Mouse (Mus musculus): ENCODE measurements around the gene Mcm10. TPM values are rescaled to one million over a fixed set of nuclear protein-coding genes. Genes with fewer than 3 reads are reported as not detected.
A peak's percentile ranks its signal among the peaks of the same experiment; 100 is the strongest.

Gene Mcm10
- polyA plus RNA-seq, 1 experiment from 2014 or later: 1.8 TPM

- 85% methylated on average over 11 of the region's 11 CpGs for WGBS
- H3K9me3 ChIP-seq (ENCODE audit: control insufficient read depth, low read length): no peaks in the 10 kb centered on the region
- no peaks in the 10 kb centered on the region for H3K27me3 ChIP-seq (ENCODE audit: control insufficient read depth, insufficient read depth, low read length)
- no peak for ATAC-seq (ENCODE audit: low read depth)
- no peak overlapping the region for H3K27ac ChIP-seq (ENCODE audit: low read depth, low read length)
- H3K4me2 ChIP-seq (ENCODE audit: low read depth, low read length): no peak overlapping the region
- H3K36me3 ChIP-seq (ENCODE audit: control insufficient read depth, insufficient read depth, low read length): no peaks in the 10 kb centered on the region
- no peak overlapping the region for H3K9ac ChIP-seq (replicated peaks; ENCODE audit: low read depth, low read length)
- peaks cover 4% of the 10 kb centered on the region; the same call in 1 of the 2 replicates for H3K4me1 ChIP-seq (ENCODE audit: control insufficient read depth, insufficient read depth, low read length)
- H3K4me3 ChIP-seq (ENCODE audit: low read depth, low read length): no peak overlapping the region
These were observed 30.3 kb upstream of the Mcm10 start for GRCm38 (mm10) chr2:5042616-5043475.

GRCm38 (mm10) chr2:5041854-5042253 is 29.3 kb upstream of the Mcm10 start:
- no peak overlapping the region for H3K4me2 ChIP-seq (ENCODE audit: low read depth, low read length)
- no peak for ATAC-seq (ENCODE audit: low read depth)
- H3K9me3 ChIP-seq (ENCODE audit: control insufficient read depth, low read length): no peaks in the 10 kb centered on the region
- H3K27ac ChIP-seq (ENCODE audit: low read depth, low read length): no peak overlapping the region
- peaks cover 4% of the 10 kb centered on the region; the same call in 1 of the 2 replicates for H3K4me1 ChIP-seq (ENCODE audit: control insufficient read depth, insufficient read depth, low read length)
- 89% methylated on average over 5 of the region's 5 CpGs for WGBS
- H3K36me3 ChIP-seq (ENCODE audit: control insufficient read depth, insufficient read depth, low read length): no peaks in the 10 kb centered on the region
- H3K27me3 ChIP-seq (ENCODE audit: control insufficient read depth, insufficient read depth, low read length): no peaks in the 10 kb centered on the region
- no peak overlapping the region for H3K9ac ChIP-seq (replicated peaks; ENCODE audit: low read depth, low read length)
- H3K4me3 ChIP-seq (ENCODE audit: low read depth, low read length): no peak overlapping the region

GRCm38 (mm10) chr2:5040281-5041161 is 27.9 kb upstream of the Mcm10 start:
- Histone ChIP-seq H3K9me3 (ENCODE audit: control insufficient read depth, low read length) (no peaks in the 10 kb centered on the region), H3K27me3 (ENCODE audit: control insufficient read depth, insufficient read depth, low read length) (no peaks in the 10 kb centered on the region), H3K4me2 (ENCODE audit: low read depth, low read length) (no peak overlapping the region), H3K9ac (replicated peaks; ENCODE audit: low read depth, low read length) (no peak overlapping the region), H3K36me3 (ENCODE audit: control insufficient read depth, insufficient read depth, low read length) (no peaks in the 10 kb centered on the region), H3K4me3 (ENCODE audit: low read depth, low read length) (no peak overlapping the region), H3K27ac (ENCODE audit: low read depth, low read length) (no peak overlapping the region), H3K4me1 (ENCODE audit: control insufficient read depth, insufficient read depth, low read length) (peaks cover 4% of the 10 kb centered on the region; the same call in 1 of the 2 replicates)
- no peak for ATAC-seq (ENCODE audit: low read depth)
- WGBS: 89% methylated on average over 12 of the region's 12 CpGs

GRCm38 (mm10) chr2:5039350-5040170 is 27.0 kb upstream of the Mcm10 start:
- Histone ChIP-seq H3K4me2 (ENCODE audit: low read depth, low read length) (no peak overlapping the region), H3K36me3 (ENCODE audit: control insufficient read depth, insufficient read depth, low read length) (no peaks in the 10 kb centered on the region), H3K9me3 (ENCODE audit: control insufficient read depth, low read length) (no peaks in the 10 kb centered on the region), H3K4me3 (ENCODE audit: low read depth, low read length) (no peak overlapping the region), H3K27ac (ENCODE audit: low read depth, low read length) (no peak overlapping the region), H3K4me1 (ENCODE audit: control insufficient read depth, insufficient read depth, low read length) (no peaks in the 10 kb centered on the region), H3K9ac (replicated peaks; ENCODE audit: low read depth, low read length) (no peak overlapping the region), H3K27me3 (ENCODE audit: control insufficient read depth, insufficient read depth, low read length) (no peaks in the 10 kb centered on the region)
- ATAC-seq (ENCODE audit: low read depth): no peak
- 86% methylated on average over 13 of the region's 13 CpGs for WGBS

- H3K4me1 ChIP-seq (ENCODE audit: control insufficient read depth, insufficient read depth, low read length): no peaks in the 10 kb centered on the region
- peak; percentile 65; the same call in 1 of the 2 replicates for ATAC-seq (ENCODE audit: low read depth)
- H3K36me3 ChIP-seq (ENCODE audit: control insufficient read depth, insufficient read depth, low read length): no peaks in the 10 kb centered on the region
- no peak overlapping the region for H3K9ac ChIP-seq (replicated peaks; ENCODE audit: low read depth, low read length)
- H3K27ac ChIP-seq (ENCODE audit: low read depth, low read length): no peak overlapping the region
- WGBS: 25% methylated on average over 5 of the region's 5 CpGs
- no peaks in the 10 kb centered on the region for H3K9me3 ChIP-seq (ENCODE audit: control insufficient read depth, low read length)
- no peak overlapping the region for H3K4me2 ChIP-seq (ENCODE audit: low read depth, low read length)
- no peak overlapping the region for H3K4me3 ChIP-seq (ENCODE audit: low read depth, low read length)
- no peaks in the 10 kb centered on the region for H3K27me3 ChIP-seq (ENCODE audit: control insufficient read depth, insufficient read depth, low read length)
These were observed 25.7 kb upstream of the Mcm10 start for GRCm38 (mm10) chr2:5038320-5038719.

- Histone ChIP-seq H3K4me3 (ENCODE audit: low read depth, low read length) (no peak overlapping the region), H3K9me3 (ENCODE audit: control insufficient read depth, low read length) (no peaks in the 10 kb centered on the region), H3K4me1 (ENCODE audit: control insufficient read depth, insufficient read depth, low read length) (no peaks in the 10 kb centered on the region), H3K4me2 (ENCODE audit: low read depth, low read length) (no peak overlapping the region), H3K36me3 (ENCODE audit: control insufficient read depth, insufficient read depth, low read length) (no peaks in the 10 kb centered on the region), H3K27me3 (ENCODE audit: control insufficient read depth, insufficient read depth, low read length) (no peaks in the 10 kb centered on the region), H3K9ac (replicated peaks; ENCODE audit: low read depth, low read length) (no peak overlapping the region), H3K27ac (ENCODE audit: low read depth, low read length) (no peak overlapping the region)
- WGBS: 17% methylated on average over 3 of the region's 3 CpGs
- ATAC-seq (ENCODE audit: low read depth): no peak
These were observed 24.8 kb upstream of the Mcm10 start for GRCm38 (mm10) chr2:5037390-5037789.

GRCm38 (mm10) chr2:5036411-5037076 is 24.0 kb upstream of the Mcm10 start:
- Histone ChIP-seq H3K27me3 (ENCODE audit: control insufficient read depth, insufficient read depth, low read length) (no peaks in the 10 kb centered on the region), H3K4me3 (ENCODE audit: low read depth, low read length) (no peak overlapping the region), H3K36me3 (ENCODE audit: control insufficient read depth, insufficient read depth, low read length) (no peaks in the 10 kb centered on the region), H3K27ac (ENCODE audit: low read depth, low read length) (no peak overlapping the region), H3K9ac (replicated peaks; ENCODE audit: low read depth, low read length) (no peak overlapping the region), H3K4me2 (ENCODE audit: low read depth, low read length) (no peak overlapping the region), H3K4me1 (ENCODE audit: control insufficient read depth, insufficient read depth, low read length) (no peaks in the 10 kb centered on the region), H3K9me3 (ENCODE audit: control insufficient read depth, low read length) (no peaks in the 10 kb centered on the region)
- 86% methylated on average over 10 of the region's 10 CpGs for WGBS
- ATAC-seq (ENCODE audit: low read depth): no peak

GRCm38 (mm10) chr2:5035241-5035640 is 22.6 kb upstream of the Mcm10 start:
- Histone ChIP-seq H3K27ac (ENCODE audit: low read depth, low read length) (no peak overlapping the region), H3K36me3 (ENCODE audit: control insufficient read depth, insufficient read depth, low read length) (no peaks in the 10 kb centered on the region), H3K9me3 (ENCODE audit: control insufficient read depth, low read length) (no peaks in the 10 kb centered on the region), H3K27me3 (ENCODE audit: control insufficient read depth, insufficient read depth, low read length) (no peaks in the 10 kb centered on the region), H3K4me1 (ENCODE audit: control insufficient read depth, insufficient read depth, low read length) (no peaks in the 10 kb centered on the region), H3K4me3 (ENCODE audit: low read depth, low read length) (no peak overlapping the region), H3K4me2 (ENCODE audit: low read depth, low read length) (no peak overlapping the region), H3K9ac (replicated peaks; ENCODE audit: low read depth, low read length) (no peak overlapping the region)
- ATAC-seq (ENCODE audit: low read depth): no peak
- WGBS: 84% methylated on average over 9 of the region's 9 CpGs
